Mouse (Mus musculus) liver, embryonic 18 days (tissue): ENCODE measurements around the gene F11. TPM values are rescaled to one million over a fixed set of nuclear protein-coding genes. Genes with fewer than 3 reads are reported as not detected.

Source experiments
- polyA plus RNA-seq: library from polyadenylated mRNA; depleted of rRNA; stranded (reverse); fragments of >200 nt; gene quantifications from 2 replicates; pipeline ENCODE4 v1.2.3, GENCODE M21; 2012; rRNA removed

F11 gene
- 73.9 and 77.5 TPM in 2 replicates for polyA plus RNA-seq

DNA sequence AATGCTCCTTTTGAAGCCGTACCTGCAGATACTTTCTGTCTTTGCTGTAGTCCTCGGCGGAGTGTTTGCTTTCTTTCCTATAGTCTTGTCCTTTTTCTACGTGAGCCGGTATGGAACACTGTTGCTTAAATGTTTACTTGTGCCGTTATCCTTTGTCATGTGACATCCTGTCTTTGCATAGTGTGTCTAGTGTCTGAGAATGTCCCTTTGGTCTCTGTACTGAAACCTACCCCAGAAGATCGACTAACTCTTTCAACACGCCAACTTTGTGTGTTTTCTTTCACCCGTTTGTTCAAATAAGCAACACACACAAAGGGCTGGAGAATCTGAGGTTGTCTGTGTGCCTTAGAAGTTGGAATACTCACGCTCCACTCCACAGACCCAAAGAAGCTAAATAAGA is at the start of gene F11:
Gene F11, minus strand, starts transcription at position 112 of the 400 bp plus-strand sequence.

DNA sequence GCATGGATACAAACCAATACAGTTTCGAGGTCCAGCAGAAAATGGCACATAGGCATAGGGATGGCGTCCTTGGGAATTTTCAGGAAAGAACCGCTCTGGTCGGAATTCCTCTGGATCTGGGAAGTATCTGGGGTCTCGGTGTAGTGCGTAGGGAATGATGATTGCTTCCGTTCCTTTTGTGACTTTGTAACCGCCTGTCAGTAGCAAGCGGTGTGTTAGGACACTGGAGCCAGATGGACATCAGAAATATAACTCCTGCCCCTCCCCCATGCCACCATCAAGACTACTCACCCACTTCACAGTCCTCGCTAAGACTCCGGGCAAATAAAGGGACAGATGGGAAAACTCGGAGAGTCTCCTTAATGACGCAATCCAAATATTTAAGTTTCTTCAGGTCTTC is 46.5 kb upstream of the F11 start, which contains the start of gene Gm45753:
Gene Gm45753, minus strand, starts transcription at position 101 of the 400 bp plus-strand sequence.

DNA sequence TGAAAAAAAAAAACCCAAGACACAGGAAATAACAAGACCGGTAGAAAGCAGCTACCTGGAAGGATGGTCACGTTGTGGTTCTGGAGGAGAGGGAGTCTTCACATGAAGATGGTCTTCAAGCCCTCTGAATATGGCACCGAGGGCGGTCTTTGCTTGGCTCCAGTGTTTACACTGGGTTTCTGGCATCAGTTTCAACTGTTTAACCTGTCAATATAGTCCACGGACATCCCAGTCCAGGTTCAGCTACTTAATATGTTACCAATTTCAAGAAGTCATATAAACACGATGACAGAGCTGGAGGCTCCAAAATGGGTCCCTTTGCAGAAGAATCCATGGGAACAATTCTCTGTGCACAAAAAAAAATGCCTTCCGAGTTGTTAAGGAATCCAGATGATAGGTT is 32.9 kb upstream of the F11 start, which contains the start of gene Klkb1:
Gene Klkb1, minus strand, starts transcription at position 173 of the 400 bp plus-strand sequence.

Other genes with a start within 250 kb of the F11 start
- gene Mtnr1a, start 192.9 kb downstream of the F11 start, polyA plus RNA-seq: 0.04 TPM in 1 of 2 replicates, not detected in the other
- gene Klkb1, start 32.8 kb upstream of the F11 start, polyA plus RNA-seq: 28.9 and 32.7 TPM in 2 replicates
- 0.41 and 0.52 TPM in 2 replicates for gene Gm45753, start 46.4 kb upstream of the F11 start, polyA plus RNA-seq
- 7.7 and 8.2 TPM in 2 replicates for gene Cyp4v3, start 71.2 kb upstream of the F11 start, polyA plus RNA-seq
- gene Fam149a, start 120.3 kb upstream of the F11 start, polyA plus RNA-seq: 1.4 and 1.5 TPM in 2 replicates
- gene Tlr3, start 149.0 kb upstream of the F11 start, polyA plus RNA-seq: 1.6 and 1.8 TPM in 2 replicates
- gene Sorbs2, start 245.8 kb upstream of the F11 start, polyA plus RNA-seq: 8.7 and 9.3 TPM in 2 replicates